Mouse (Mus musculus) liver, embryonic 14.5 days (tissue): ENCODE data around the gene Ticrr.

Source experiments
- CTCF ChIP-seq: IDR thresholded peaks from 2 replicates; pipeline ENCODE4 v1.5.1; 2016; ENCODE audit warnings: antibody characterized with exemption, low read depth, control low read depth
- EP300 ChIP-seq: IDR thresholded peaks from 2 replicates; pipeline ENCODE4 v1.6.1; 2016; ENCODE audit warnings: antibody characterized with exemption, low read depth

DNA sequence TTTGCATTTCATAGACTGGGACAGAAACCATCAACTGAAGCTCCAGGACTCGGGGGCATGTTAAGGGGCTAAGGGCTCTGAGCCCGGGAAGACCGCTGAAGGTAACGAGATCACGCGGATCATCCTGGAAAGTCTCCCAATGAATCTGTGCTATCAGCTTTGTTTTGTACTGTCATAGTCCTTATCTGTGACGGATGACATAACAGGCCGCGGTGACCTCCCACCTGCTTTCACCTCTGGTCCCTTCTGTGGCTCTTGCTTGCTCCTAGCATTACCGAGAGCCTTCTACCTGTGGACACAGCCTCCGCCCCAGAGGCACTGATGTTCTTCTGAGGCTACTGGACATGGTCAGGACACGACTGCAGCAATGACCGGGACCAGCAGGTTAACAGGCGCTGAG lies 76.5 kb downstream of the Ticrr start:
- TF ChIP-seq CTCF (no peak), EP300 (no peak)
